ENCODE assay signal across 8 mouse cellular contexts in the genomic region with DNA sequence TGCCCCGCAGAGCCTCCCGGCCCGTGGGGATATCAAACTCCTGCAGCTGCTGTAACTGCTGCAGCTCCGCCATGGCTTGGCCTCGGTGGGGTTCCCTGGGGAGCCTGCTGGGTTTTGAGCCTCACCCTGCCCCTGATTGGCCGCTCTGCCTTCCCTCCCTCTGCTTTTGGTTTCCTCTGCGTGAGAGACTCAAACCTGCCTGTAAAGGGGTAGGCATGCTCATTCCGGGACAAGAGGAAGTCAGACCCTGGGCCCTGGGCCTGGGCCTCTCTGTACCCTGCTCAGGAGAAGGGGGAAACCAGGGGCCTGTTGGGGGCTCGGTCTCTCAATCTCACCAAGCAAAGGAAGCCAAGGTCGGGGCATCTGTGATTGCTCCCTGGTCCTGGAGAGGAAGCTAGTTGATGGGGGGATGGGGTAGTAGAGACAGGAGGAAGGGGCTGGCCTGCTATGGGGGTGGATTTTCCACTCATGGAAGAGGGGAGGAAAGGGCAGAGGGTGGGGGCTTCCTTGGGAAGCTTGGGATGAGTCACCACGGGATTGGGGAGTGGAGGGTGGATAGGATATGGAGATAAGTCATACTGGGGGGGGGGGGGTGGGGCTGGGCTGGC. TPM values are rescaled to one million over a fixed set of nuclear protein-coding genes. Genes with fewer than 3 reads are reported as not detected.
DNase-seq lines count a peak whose midpoint lies in the region; ATAC-seq and TF ChIP-seq lines count a peak whose summit lies in the region.

A gene (minus strand): TSS at position 403 of the 608 bp plus-strand sequence.

- peak within 1 kb of the TSS; percentile 82 for H3K4me2 ChIP-seq in CH12.LX (ENCODE audit: insufficient read depth, low read depth, poor library complexity, severe bottlenecking)
- peak within 1 kb of the TSS; percentile 10; the same call in 1 of the 2 replicates for H3K4me2 ChIP-seq in kidney, embryonic 14.5 days (replicated peaks; ENCODE audit: low read depth, low read length)
- H3K4me2 ChIP-seq in stomach, embryonic 16.5 days (ENCODE audit: low read depth, low read length), result peak within 1 kb of the TSS; percentile 28

- peak; percentile 93 for ATAC-seq in activated CD4-positive, CD25-positive, alpha-beta regulatory T cell, adult 4 months
- no peak for ATAC-seq in kidney, embryonic 14.5 days (ENCODE audit: low FRiP score, low TSS enrichment)
- ATAC-seq in stomach, embryonic 16.5 days (ENCODE audit: insufficient read depth, low FRiP score), result peak; percentile 65; the same call in 1 of the 2 replicates

- dilution Hi-C loops in CH12.LX (cut with MboI; ENCODE audit: extremely low pct_ligation_motif_present, extremely low pct_unique_long_range_greater_than_20kb, low sequenced_read_pairs), result no loop called here

- DNase-seq in CH12.LX (ENCODE audit: extremely low read depth), result peak; percentile 97
- DNase-seq in heart, adult 2 months, result peak; percentile 72 to 82
- DNase-seq in lung, postnatal 10 days, result peak; percentile 81
- DNase-seq in yolk sac, embryonic 10.5 days (ENCODE audit: low spot score), result no peak
- no peak for DNase-seq in layer of hippocampus, postnatal 25 days (ENCODE audit: extremely low spot score in 1 of 2, low spot score in 1 of 2)

- peak; percentile 57; the same call in 1 of the 2 replicates for TF ChIP-seq EP300 in CH12.LX (IDR thresholded peaks at IDR 0.05; ENCODE audit: low read length)
- 0 out of 2 replicates have a peak, but pooled peaks have one; percentile 13 for TF ChIP-seq EP300 in heart, adult 2 months (IDR thresholded peaks at IDR 0.05; ENCODE audit: insufficient read depth, low read depth, low read length)

- TF ChIP-seq RAD21 in CH12.LX (IDR thresholded peaks at IDR 0.05; ENCODE audit: low read depth, low read length), result no peak

- in situ Hi-C loops in CH12.LX (cut with MboI; ENCODE audit: low pct_ligation_motif_present, low pct_unique_long_range_greater_than_20kb, low sequenced_read_pairs), result no loop called here

- H3K27me3 ChIP-seq in CH12.LX (replicated peaks), result no peaks in the 10 kb centered on the region
- no peaks in the 10 kb centered on the region for H3K27me3 ChIP-seq in heart, adult 2 months (ENCODE audit: control insufficient read depth, insufficient read depth, low read length)
- 0 out of 2 replicates have a peak, but pooled peaks cover 3% of the 10 kb centered on the region for H3K27me3 ChIP-seq in kidney, embryonic 14.5 days (ENCODE audit: control insufficient read depth, insufficient read depth, low read length)
- no peaks in the 10 kb centered on the region for H3K27me3 ChIP-seq in stomach, embryonic 16.5 days (ENCODE audit: control insufficient read depth, insufficient read depth, low read length)

- peaks cover 47 to 75% of the 10 kb centered on the region in 2 experiments for H3K4me1 ChIP-seq in CH12.LX (ENCODE audit: control insufficient read depth in 1 of 2, insufficient read depth in 2 of 2)
- H3K4me1 ChIP-seq in heart, adult 2 months (ENCODE audit: control insufficient read depth, insufficient read depth, low read length), result peaks cover 20% of the 10 kb centered on the region
- 0 out of 2 replicates have a peak, but pooled peaks cover 2% of the 10 kb centered on the region for H3K4me1 ChIP-seq in kidney, embryonic 14.5 days (ENCODE audit: control insufficient read depth, insufficient read depth, low read length)
- H3K4me1 ChIP-seq in stomach, embryonic 16.5 days (ENCODE audit: control insufficient read depth, insufficient read depth, low read length), result peaks cover 14% of the 10 kb centered on the region

- WGBS in heart, adult 2 months, result 15% methylated on average over 11 of the region's 11 CpGs
- WGBS in kidney, embryonic 14.5 days, result 16% methylated on average over 11 of the region's 11 CpGs
- 16% methylated on average over 11 of the region's 11 CpGs for WGBS in stomach, embryonic 16.5 days

- peaks cover 33% of the 10 kb centered on the region for H3K79me2 ChIP-seq in CH12.LX (replicated peaks; ENCODE audit: control insufficient read depth, extremely low read depth, insufficient read depth, poor library complexity, severe bottlenecking)
- no peaks in the 10 kb centered on the region; the same call in 1 of the 2 replicates for H3K79me2 ChIP-seq in heart, adult 2 months (replicated peaks; ENCODE audit: control insufficient read depth, insufficient read depth, low read length)

- intact Hi-C loops in heart, adult 2 months (cut with DNase I), result no loop called here

- peak within 1 kb of the TSS; percentile 86 for H3K27ac ChIP-seq in CH12.LX (ENCODE audit: insufficient read depth, low read depth)
- peak within 1 kb of the TSS; percentile 85 for H3K27ac ChIP-seq in heart, adult 2 months
- no peak within 1 kb of the TSS; the same call in 1 of the 2 replicates for H3K27ac ChIP-seq in kidney, embryonic 14.5 days (ENCODE audit: low read depth, low read length)
- peak within 1 kb of the TSS; percentile 68 for H3K27ac ChIP-seq in stomach, embryonic 16.5 days (ENCODE audit: low read length)

- no peaks in the 10 kb centered on the region for H3K9me3 ChIP-seq in CH12.LX (replicated peaks; ENCODE audit: low read length)
- no peaks in the 10 kb centered on the region for H3K9me3 ChIP-seq in kidney, embryonic 14.5 days (ENCODE audit: control insufficient read depth, low read length)
- no peaks in the 10 kb centered on the region for H3K9me3 ChIP-seq in stomach, embryonic 16.5 days (replicated peaks; ENCODE audit: control insufficient read depth, low read length)

- TF ChIP-seq POLR2A in CH12.LX (IDR thresholded peaks at IDR 0.05; ENCODE audit: low read depth, low read length), result peak; percentile 96
- peak; percentile 91 for TF ChIP-seq POLR2A in heart, adult 2 months (IDR thresholded peaks at IDR 0.05; ENCODE audit: insufficient read depth, low read depth, low read length)

- peak within 1 kb of the TSS; percentile 67 to 98 (median 77) for H3K4me3 ChIP-seq in CH12.LX (replicated peaks in 1 of 3; ENCODE audit: low read depth in 2 of 3, low read length in 2 of 3, poor library complexity in 1 of 3)
- peak within 1 kb of the TSS; percentile 67 for H3K4me3 ChIP-seq in heart, adult 2 months
- peak within 1 kb of the TSS; percentile 28 for H3K4me3 ChIP-seq in kidney, embryonic 14.5 days (ENCODE audit: low read length)
- H3K4me3 ChIP-seq in stomach, embryonic 16.5 days (replicated peaks; ENCODE audit: low read length), result peak within 1 kb of the TSS; percentile 34

- peak within 1 kb of the TSS; percentile 76 for H3K9ac ChIP-seq in CH12.LX (ENCODE audit: insufficient read depth, low read depth)
- peak within 1 kb of the TSS; percentile 81 for H3K9ac ChIP-seq in heart, adult 2 months (ENCODE audit: low read depth, low read length)
- peak within 1 kb of the TSS; percentile 19; the same call in 1 of the 2 replicates for H3K9ac ChIP-seq in kidney, embryonic 14.5 days (ENCODE audit: low read depth, low read length)
- H3K9ac ChIP-seq in stomach, embryonic 16.5 days (ENCODE audit: low read length), result peak within 1 kb of the TSS; percentile 51

- peaks cover 14 to 17% of the 10 kb centered on the region in 2 experiments for H3K36me3 ChIP-seq in CH12.LX (replicated peaks in 1 of 2; ENCODE audit: control insufficient read depth in 1 of 2, insufficient read depth in 1 of 2, low read length in 1 of 2)
- H3K36me3 ChIP-seq in heart, adult 2 months (ENCODE audit: control insufficient read depth, insufficient read depth, low read length), result no peaks in the 10 kb centered on the region
- H3K36me3 ChIP-seq in kidney, embryonic 14.5 days (ENCODE audit: control insufficient read depth, insufficient read depth, low read length), result no peaks in the 10 kb centered on the region
- no peaks in the 10 kb centered on the region for H3K36me3 ChIP-seq in stomach, embryonic 16.5 days (ENCODE audit: control insufficient read depth, insufficient read depth, low read length)

- no peak for TF ChIP-seq CTCF in CH12.LX (conservative IDR thresholded peaks at IDR 0.05 in 1 of 2, IDR thresholded peaks at IDR 0.05 in 1 of 2; ENCODE audit: low read depth in 2 of 2, low read length in 2 of 2)
- TF ChIP-seq CTCF in heart, adult 2 months (IDR thresholded peaks at IDR 0.05), result no peak

TF ChIP-seq in CH12.LX, 34 proteins besides CTCF, POLR2A, EP300 and RAD21 (continues in another document):
- TF ChIP-seq KAT2A (IDR thresholded peaks at IDR 0.05; ENCODE audit: insufficient replicate concordance, low read length), result 0 out of 2 replicates have a peak, but pooled peaks have one; percentile 73
- peak; percentile 95 for TF ChIP-seq NELFE (IDR thresholded peaks at IDR 0.05; ENCODE audit: low read depth, low read length)
- TF ChIP-seq ELF1 (IDR thresholded peaks at IDR 0.05; ENCODE audit: low read depth, low read length), result peak; percentile 83
- TF ChIP-seq MAFK (IDR thresholded peaks at IDR 0.05; ENCODE audit: insufficient replicate concordance, low read length), result no peak
- TF ChIP-seq ZC3H11A (IDR thresholded peaks at IDR 0.05; ENCODE audit: low read depth, low read length), result no peak
- TF ChIP-seq GABPA (IDR thresholded peaks at IDR 0.05; ENCODE audit: insufficient replicate concordance, low read depth, low read length), result no peak
- peak; percentile 86 for TF ChIP-seq ZMIZ1 (IDR thresholded peaks at IDR 0.05; ENCODE audit: low read depth, low read length)
- TF ChIP-seq BHLHE40 (IDR thresholded peaks at IDR 0.05; ENCODE audit: low read depth, low read length), result peak; percentile 60
- no peak for TF ChIP-seq JUND (conservative IDR thresholded peaks at IDR 0.05; ENCODE audit: low read depth, low read length)
- TF ChIP-seq CHD2 (IDR thresholded peaks at IDR 0.05; ENCODE audit: low read length), result peak; percentile 80
- TF ChIP-seq RCOR1 (conservative IDR thresholded peaks at IDR 0.05; ENCODE audit: low read depth, low read length), result peak; percentile 86; the same call in 1 of the 2 replicates
- no peak for TF ChIP-seq CHD1 (IDR thresholded peaks at IDR 0.05; ENCODE audit: low read depth, low read length)
- peak; percentile 70 for TF ChIP-seq NRF1 (IDR thresholded peaks at IDR 0.05; ENCODE audit: low read depth, low read length)
- no peak for TF ChIP-seq JUN (IDR thresholded peaks at IDR 0.05; ENCODE audit: insufficient read depth, low read depth, low read length)
- TF ChIP-seq SIN3A (IDR thresholded peaks at IDR 0.05; ENCODE audit: low read length), result peak; percentile 88
- TF ChIP-seq MXI1 (IDR thresholded peaks at IDR 0.05; ENCODE audit: low read depth, low read length), result peak; percentile 83; the same call in 1 of the 2 replicates

RNA-seq across cellular contexts. Expression of the gene that starts here (rescaled TPM):
- 31.4 and 33.5 TPM in 2 replicates for total RNA-seq in CH12.LX (2012; rRNA removed)
- total RNA-seq in CH12.LX (2014; rRNA removed), result 24.4 and 25.9 TPM in 2 replicates
- 54.9 and 74.5 TPM in 2 replicates for polyA plus RNA-seq in CH12.LX (2012; ENCODE audit: insufficient read length, low read depth)
- 10 to 100 TPM; 58.8 to 59.2 TPM for polyA plus RNA-seq in activated CD4-positive, CD25-positive, alpha-beta regulatory T cell, adult 4 months (2017; shearing (Covaris generic))
- 10 to 100 TPM in 1 of 2 experiments, 1 to 10 TPM in 1; 7.9 to 11.4 TPM for total RNA-seq in heart, adult 2 months (2021)
- polyA plus RNA-seq in heart, adult 2 months (2012; rRNA removed), result 16.3 and 23.2 TPM in 2 replicates
- polyA plus RNA-seq in kidney, embryonic 14.5 days (2014; fragmentation: Nextera tagmentation; extraction: Ambion mirVana), result 3.9 and 9.8 TPM in 2 replicates
- 9.7 and 9.9 TPM in 2 replicates for polyA plus RNA-seq in stomach, embryonic 16.5 days (2015; fragmentation: Nextera tagmentation; extraction: Ambion mirVana)
- total RNA-seq in layer of hippocampus, postnatal 25 days (2021), result 1 to 10 TPM; 5.4 to 8.1 TPM

Comparison
In these comparisons a context has a peak if more than half of its experiments do, and no peak if none do; other contexts are left out.
1. DNase-seq: peak in CH12.LX (single experiment), heart, adult 2 months (2 of 2) and lung, postnatal 10 days (single experiment); none in yolk sac, embryonic 10.5 days (single experiment) and layer of hippocampus, postnatal 25 days (0 of 2).
2. H3K4me2 ChIP-seq: peak in every context shown above with its lines; median percentile 82 in CH12.LX; 28 in stomach, embryonic 16.5 days; 10 in kidney, embryonic 14.5 days.
3. H3K9ac ChIP-seq: peak in every context shown above with its lines; median percentile 81 in heart, adult 2 months; 76 in CH12.LX; 51 in stomach, embryonic 16.5 days; 19 in kidney, embryonic 14.5 days.
4. Peak in every context shown above with its lines, with median percentiles within 50 percentile points of each other: H3K4me3 ChIP-seq.